Mouse (Mus musculus): ENCODE results near the gene AL607142.1. TPM values are rescaled to one million over a fixed set of nuclear protein-coding genes. Genes with fewer than 3 reads are reported as not detected.

Gene AL607142.1
- polyA plus RNA-seq, 1 experiment from 2014 or later, result not detected

- WGBS, result 90% methylated on average over 3 of the region's 3 CpGs
- H3K27me3 ChIP-seq, result no peaks in the 10 kb centered on the region
- no peak overlapping the region for H3K4me2 ChIP-seq
- no peaks in the 10 kb centered on the region for H3K9me3 ChIP-seq
- no peak overlapping the region for H3K27ac ChIP-seq
- no peak for ATAC-seq (ENCODE audit: borderline replicate concordance, extremely low read depth, low FRiP score, low TSS enrichment)
- H3K36me3 ChIP-seq, result no peaks in the 10 kb centered on the region
- H3K4me3 ChIP-seq, result no peak overlapping the region
- no peak overlapping the region for H3K9ac ChIP-seq
- no peaks in the 10 kb centered on the region for H3K4me1 ChIP-seq
Observed at GRCm38 (mm10) chr4:120115516-120115915, 50.7 kb downstream of the AL607142.1 start.

GRCm38 (mm10) chr4:120116312-120116711, 51.5 kb downstream of the AL607142.1 start:
- no peaks in the 10 kb centered on the region for H3K4me1 ChIP-seq
- H3K4me3 ChIP-seq, result no peak overlapping the region
- no peaks in the 10 kb centered on the region for H3K27me3 ChIP-seq
- H3K9me3 ChIP-seq, result no peaks in the 10 kb centered on the region
- ATAC-seq (ENCODE audit: borderline replicate concordance, extremely low read depth, low FRiP score, low TSS enrichment), result no peak
- H3K9ac ChIP-seq, result no peak overlapping the region
- H3K36me3 ChIP-seq, result no peaks in the 10 kb centered on the region
- 71% methylated on average over 1 of the region's 1 CpGs for WGBS
- H3K27ac ChIP-seq, result no peak overlapping the region
- H3K4me2 ChIP-seq, result no peak overlapping the region

DNA sequence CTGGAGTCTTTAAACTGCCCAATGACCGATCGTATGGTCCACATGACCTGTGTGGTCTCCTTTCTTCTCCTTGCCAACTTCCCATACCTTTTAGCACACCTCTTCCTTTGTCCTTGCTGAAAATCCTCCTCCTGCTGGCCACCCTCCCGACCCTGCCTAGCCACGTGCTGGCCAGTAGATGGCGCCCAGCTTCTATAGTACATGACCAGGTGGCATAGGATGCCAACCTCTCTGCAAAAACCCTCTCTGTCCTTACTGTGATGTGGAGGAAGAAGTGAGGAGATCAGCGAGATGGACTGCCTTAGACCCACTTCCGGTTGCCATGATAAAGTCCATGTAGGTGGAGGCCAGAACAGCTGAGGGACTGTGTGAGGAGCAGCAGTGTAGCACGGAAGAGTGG, 55.5 kb downstream of the AL607142.1 start:
- Histone ChIP-seq H3K4me1 (no peaks in the 10 kb centered on the region), H3K27ac (no peak overlapping the region), H3K4me2 (no peak overlapping the region), H3K9me3 (no peaks in the 10 kb centered on the region), H3K27me3 (no peaks in the 10 kb centered on the region), H3K36me3 (no peaks in the 10 kb centered on the region), H3K9ac (no peak overlapping the region), H3K4me3 (no peak overlapping the region)
- WGBS, result 34% methylated on average over 8 of the region's 8 CpGs
- ATAC-seq (ENCODE audit: borderline replicate concordance, extremely low read depth, low FRiP score, low TSS enrichment), result no peak

- ATAC-seq (ENCODE audit: borderline replicate concordance, extremely low read depth, low FRiP score, low TSS enrichment), result no peak
- 79% methylated on average over 6 of the region's 6 CpGs for WGBS
- no peak overlapping the region for H3K9ac ChIP-seq
- H3K27me3 ChIP-seq, result no peaks in the 10 kb centered on the region
- H3K4me2 ChIP-seq, result no peak overlapping the region
- no peak overlapping the region for H3K27ac ChIP-seq
- no peak overlapping the region for H3K4me3 ChIP-seq
- no peaks in the 10 kb centered on the region for H3K36me3 ChIP-seq
- no peaks in the 10 kb centered on the region for H3K9me3 ChIP-seq
- peaks cover 5% of the 10 kb centered on the region; the same call in 1 of the 2 replicates for H3K4me1 ChIP-seq
Observed at GRCm38 (mm10) chr4:120124656-120125055, 59.9 kb downstream of the AL607142.1 start.

DNA sequence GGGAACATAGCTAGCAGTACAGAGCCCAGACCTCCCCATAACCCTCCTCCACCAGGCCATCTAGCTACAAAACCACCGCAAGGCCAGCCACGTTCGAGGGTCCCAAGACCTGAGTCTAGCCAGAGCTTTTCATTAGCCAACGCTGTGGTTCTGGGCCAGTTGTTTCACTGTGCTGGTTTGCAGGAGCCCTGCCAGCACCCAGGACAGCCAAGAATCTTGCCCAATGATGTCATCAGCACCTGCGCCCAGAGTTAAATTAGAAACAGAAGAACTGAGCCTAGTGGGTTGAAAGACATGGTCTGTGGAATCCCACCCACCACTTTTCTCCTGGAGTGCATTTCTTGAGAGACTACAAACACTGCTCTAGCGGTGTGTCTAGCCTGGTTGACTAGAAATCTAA, 61.3 kb downstream of the AL607142.1 start:
- Histone ChIP-seq H3K36me3 (no peaks in the 10 kb centered on the region), H3K4me1 (peaks cover 5% of the 10 kb centered on the region; the same call in 1 of the 2 replicates), H3K4me3 (no peak overlapping the region), H3K4me2 (no peak overlapping the region), H3K9me3 (no peaks in the 10 kb centered on the region), H3K27me3 (no peaks in the 10 kb centered on the region), H3K9ac (no peak overlapping the region), H3K27ac (no peak overlapping the region)
- WGBS, result 76% methylated on average over 6 of the region's 6 CpGs
- no peak for ATAC-seq (ENCODE audit: borderline replicate concordance, extremely low read depth, low FRiP score, low TSS enrichment)

DNA sequence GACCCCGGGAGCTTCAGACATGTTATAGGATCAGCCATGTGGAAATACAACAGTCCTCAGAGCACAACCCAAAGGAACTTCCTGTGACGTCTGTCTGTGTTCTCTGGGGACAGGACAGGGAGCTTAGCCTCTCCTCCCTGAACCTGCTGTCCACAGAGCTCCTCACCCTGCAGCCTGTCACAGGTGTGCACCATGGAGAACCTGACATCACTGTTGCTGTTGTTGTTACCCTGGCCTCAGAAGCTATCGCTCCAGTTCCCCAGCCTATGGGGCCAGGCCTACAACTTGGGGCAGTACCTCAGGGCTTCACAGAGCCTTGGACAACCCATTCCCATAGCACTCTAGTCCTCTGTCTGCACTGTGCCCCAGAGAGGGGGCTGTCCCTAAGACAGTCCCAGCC, 62.5 kb downstream of the AL607142.1 start:
- no peaks in the 10 kb centered on the region for H3K36me3 ChIP-seq
- H3K4me1 ChIP-seq, result peaks cover 13% of the 10 kb centered on the region
- H3K4me2 ChIP-seq, result no peak overlapping the region
- H3K9ac ChIP-seq, result no peak overlapping the region
- H3K9me3 ChIP-seq, result no peaks in the 10 kb centered on the region
- H3K27ac ChIP-seq, result no peak overlapping the region
- H3K4me3 ChIP-seq, result no peak overlapping the region
- ATAC-seq (ENCODE audit: borderline replicate concordance, extremely low read depth, low FRiP score, low TSS enrichment), result no peak
- 89% methylated on average over 3 of the region's 3 CpGs for WGBS
- no peaks in the 10 kb centered on the region for H3K27me3 ChIP-seq

DNA sequence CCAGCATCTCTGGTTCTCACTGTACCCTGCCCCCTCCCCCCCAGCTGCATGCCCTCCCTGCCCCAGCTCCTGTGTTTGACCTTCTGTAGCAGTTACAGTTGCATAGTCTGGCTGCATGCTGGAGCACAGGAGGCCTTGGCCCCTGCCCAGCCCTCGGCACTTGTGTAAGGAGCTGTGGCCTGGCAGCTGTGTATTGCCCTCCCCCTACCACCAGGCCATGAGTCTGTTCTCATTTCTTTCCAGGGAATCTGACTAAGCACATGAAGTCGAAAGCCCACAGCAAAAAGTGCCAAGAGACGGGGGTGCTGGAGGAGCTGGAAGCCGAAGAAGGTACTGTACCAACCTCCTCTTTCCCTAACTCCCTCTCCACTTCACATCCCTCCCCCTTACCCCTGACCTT, 63.2 kb downstream of the AL607142.1 start:
- no peak; the same call in 1 of the 2 replicates for ATAC-seq (ENCODE audit: borderline replicate concordance, extremely low read depth, low FRiP score, low TSS enrichment)
- WGBS, result 43% methylated on average over 4 of the region's 4 CpGs
- H3K27ac ChIP-seq, result no peak overlapping the region
- peaks cover 13% of the 10 kb centered on the region for H3K4me1 ChIP-seq
- H3K9ac ChIP-seq, result no peak overlapping the region
- no peak overlapping the region for H3K4me3 ChIP-seq
- H3K9me3 ChIP-seq, result no peaks in the 10 kb centered on the region
- H3K27me3 ChIP-seq, result no peaks in the 10 kb centered on the region
- H3K4me2 ChIP-seq, result no peak overlapping the region
- no peaks in the 10 kb centered on the region for H3K36me3 ChIP-seq

- peaks cover 13% of the 10 kb centered on the region for H3K4me1 ChIP-seq
- 37% methylated on average over 4 of the region's 4 CpGs for WGBS
- no peak overlapping the region for H3K9ac ChIP-seq
- H3K9me3 ChIP-seq, result no peaks in the 10 kb centered on the region
- H3K36me3 ChIP-seq, result no peaks in the 10 kb centered on the region
- no peak overlapping the region for H3K4me3 ChIP-seq
- no peaks in the 10 kb centered on the region for H3K27me3 ChIP-seq
- H3K27ac ChIP-seq, result no peak overlapping the region
- no peak for ATAC-seq (ENCODE audit: borderline replicate concordance, extremely low read depth, low FRiP score, low TSS enrichment)
- H3K4me2 ChIP-seq, result no peak overlapping the region
Observed at GRCm38 (mm10) chr4:120129233-120129885, 64.6 kb downstream of the AL607142.1 start.

DNA sequence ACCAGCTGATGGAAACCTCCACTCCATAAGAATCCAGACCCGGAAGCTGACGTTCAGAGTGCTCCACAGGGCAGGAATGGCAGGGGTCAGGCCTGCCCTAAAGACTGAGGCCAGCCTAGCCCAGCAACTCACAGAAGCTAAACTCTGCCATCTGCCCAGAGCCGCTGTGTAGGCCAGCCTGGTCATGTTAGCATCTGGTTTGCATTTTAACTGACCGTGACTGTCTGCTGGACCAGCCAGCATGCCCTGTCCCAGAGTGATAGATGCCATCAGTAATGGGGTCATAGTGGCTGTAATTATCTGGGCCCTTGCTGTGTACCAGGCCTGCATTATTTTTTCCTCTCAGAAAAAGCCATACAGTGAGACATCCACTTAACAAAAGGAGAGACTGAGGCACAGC, 66.1 kb downstream of the AL607142.1 start:
- Histone ChIP-seq H3K4me1 (peaks cover 13% of the 10 kb centered on the region), H3K36me3 (no peaks in the 10 kb centered on the region), H3K27ac (no peak overlapping the region), H3K4me3 (no peak overlapping the region), H3K27me3 (no peaks in the 10 kb centered on the region), H3K9ac (no peak overlapping the region), H3K9me3 (no peaks in the 10 kb centered on the region), H3K4me2 (no peak overlapping the region)
- 79% methylated on average over 4 of the region's 4 CpGs for WGBS
- ATAC-seq (ENCODE audit: borderline replicate concordance, extremely low read depth, low FRiP score, low TSS enrichment), result no peak

DNA sequence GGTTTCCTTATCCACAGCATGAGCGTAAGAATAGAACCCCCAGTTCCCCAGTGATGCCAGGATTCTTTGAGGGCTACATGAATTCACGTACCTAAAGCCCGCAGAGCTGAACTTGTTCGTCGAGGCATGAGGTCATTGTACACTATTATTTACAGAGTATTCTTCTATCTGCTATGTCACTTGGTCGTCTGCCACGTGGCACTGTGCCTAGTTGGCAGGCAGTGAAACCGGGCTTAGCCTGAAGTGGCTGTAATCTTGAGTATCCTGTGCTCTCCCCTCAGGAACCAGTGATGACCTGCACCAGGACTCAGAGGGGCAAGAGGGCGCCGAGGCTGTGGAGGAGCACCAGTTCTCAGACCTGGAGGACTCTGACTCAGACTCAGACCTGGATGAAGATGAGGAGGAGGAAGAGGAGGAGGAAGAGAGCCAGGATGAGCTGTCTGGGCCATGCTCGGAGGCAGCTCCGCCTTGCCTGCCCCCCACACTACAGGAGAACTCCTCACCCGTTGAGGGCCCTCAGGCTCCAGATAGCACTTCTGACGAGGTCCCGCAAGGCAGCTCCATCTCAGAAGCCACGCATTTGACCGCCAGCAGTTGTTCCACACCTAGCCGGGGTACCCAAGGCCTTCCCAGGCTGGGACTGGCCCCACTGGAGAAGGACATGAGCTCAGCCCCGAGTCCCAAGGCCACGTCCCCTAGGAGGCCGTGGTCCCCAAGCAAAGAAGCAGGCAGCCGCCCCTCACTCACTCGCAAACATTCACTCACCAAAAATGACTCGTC, 66.8 kb downstream of the AL607142.1 start:
- Histone ChIP-seq H3K9me3 (no peaks in the 10 kb centered on the region), H3K27ac (no peak overlapping the region), H3K4me1 (peaks cover 13% of the 10 kb centered on the region), H3K36me3 (no peaks in the 10 kb centered on the region), H3K27me3 (no peaks in the 10 kb centered on the region), H3K9ac (no peak overlapping the region), H3K4me3 (no peak overlapping the region), H3K4me2 (no peak overlapping the region)
- ATAC-seq (ENCODE audit: borderline replicate concordance, extremely low read depth, low FRiP score, low TSS enrichment), result peak; percentile 29; the same call in 1 of the 2 replicates
- 53% methylated on average over 24 of the region's 24 CpGs for WGBS

DNA sequence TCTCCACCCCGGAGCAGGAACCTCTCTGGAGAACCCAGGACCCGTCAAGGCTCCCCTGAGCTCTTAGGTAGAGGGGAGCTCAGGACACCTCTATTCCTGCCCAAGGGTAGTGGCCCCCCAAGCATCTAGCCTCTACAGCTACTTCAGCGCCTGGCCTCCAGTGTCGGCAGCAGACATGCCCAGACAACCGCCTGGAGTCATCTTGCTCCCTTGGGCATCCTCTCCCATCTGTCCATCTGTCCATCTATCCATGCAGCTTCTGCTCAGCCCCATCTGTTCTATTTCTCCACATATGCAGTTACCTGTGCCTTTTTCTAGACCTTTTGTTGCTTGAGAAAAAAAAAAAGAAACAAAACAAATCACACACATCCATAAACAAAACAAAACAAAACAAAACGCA, 69.4 kb downstream of the AL607142.1 start:
- Histone ChIP-seq H3K27me3 (no peaks in the 10 kb centered on the region), H3K27ac (no peak overlapping the region), H3K36me3 (no peaks in the 10 kb centered on the region), H3K4me3 (no peak overlapping the region), H3K9me3 (no peaks in the 10 kb centered on the region), H3K4me1 (peaks cover 8% of the 10 kb centered on the region), H3K4me2 (no peak overlapping the region), H3K9ac (no peak overlapping the region)
- no peak for ATAC-seq (ENCODE audit: borderline replicate concordance, extremely low read depth, low FRiP score, low TSS enrichment)
- 75% methylated on average over 6 of the region's 6 CpGs for WGBS

DNA sequence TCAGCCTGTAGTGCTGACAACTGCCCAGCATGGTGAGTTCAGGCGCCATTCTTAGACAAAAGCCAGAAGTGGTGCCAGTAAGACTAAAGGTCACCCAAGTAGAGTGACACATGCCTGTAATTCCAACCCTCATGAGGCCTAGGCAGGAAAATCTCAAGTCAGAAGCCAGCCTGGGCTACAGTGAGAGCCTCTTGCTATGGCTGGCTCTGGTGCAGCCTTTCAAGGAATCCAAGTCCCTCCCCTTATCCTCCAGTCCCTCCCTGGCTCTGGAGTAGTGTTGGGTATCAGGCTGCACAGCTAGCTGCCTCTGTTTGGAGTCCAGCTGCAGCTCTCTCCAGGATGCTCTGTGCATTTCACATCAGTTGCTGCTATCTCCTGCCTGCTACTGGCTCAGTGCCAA, 77.0 kb downstream of the AL607142.1 start:
- 68% methylated on average over 1 of the region's 1 CpGs for WGBS

More for the DNA sequence above, 77.0 kb downstream of the AL607142.1 start:
- H3K36me3 ChIP-seq, result no peaks in the 10 kb centered on the region
- H3K9ac ChIP-seq, result no peak overlapping the region
- no peak overlapping the region for H3K4me2 ChIP-seq
- no peak overlapping the region for H3K27ac ChIP-seq
- peaks cover 6% of the 10 kb centered on the region for H3K4me1 ChIP-seq
- no peaks in the 10 kb centered on the region for H3K27me3 ChIP-seq
- no peak overlapping the region for H3K4me3 ChIP-seq
- no peak for ATAC-seq (ENCODE audit: borderline replicate concordance, extremely low read depth, low FRiP score, low TSS enrichment)
- no peaks in the 10 kb centered on the region for H3K9me3 ChIP-seq

All from lung, embryonic 15.5 days (tissue).